Mouse (Mus musculus) limb, embryonic 10.5 days (tissue): ENCODE measurements around the gene Atxn1. TPM values are rescaled to one million over a fixed set of nuclear protein-coding genes. Genes with fewer than 3 reads are reported as not detected.

Source experiments
- DNase-seq: peaks from one replicate; pipeline ENCODE4 v3.0.0-alpha.2; 2017; ENCODE audit warnings: low spot score
- H3K27ac ChIP-seq: fragments of 300-500 bp; sonication (generic); 2 replicates; pipeline ENCODE4 v1.5.1; 2016; ENCODE audit warnings: mild to moderate bottlenecking
- H3K27me3 ChIP-seq: fragments of 300-500 bp; sonication (generic); 2 replicates; pipeline ENCODE4 v1.6.1; 2016; ENCODE audit warnings: low read depth, mild to moderate bottlenecking; ENCODE audit not compliant: poor library complexity, severe bottlenecking
- H3K36me3 ChIP-seq: fragments of 300-500 bp; sonication (generic); 2 replicates; pipeline ENCODE4 v1.6.1; 2016; ENCODE audit warnings: mild to moderate bottlenecking, moderate library complexity
- H3K4me1 ChIP-seq: fragments of 300-500 bp; sonication (generic); 2 replicates; pipeline ENCODE4 v1.6.1; 2016
- H3K4me3 ChIP-seq: fragments of 300-500 bp; sonication (generic); 2 replicates; pipeline ENCODE4 v1.5.1; 2016; ENCODE audit warnings: mild to moderate bottlenecking, moderate library complexity
- H3K9me3 ChIP-seq: fragments of 300-500 bp; sonication (generic); replicated peaks from 2 replicates; pipeline ENCODE4 v1.6.1; 2016; ENCODE audit warnings: mild to moderate bottlenecking
- WGBS: fragments of 180-500 bp; shearing (Covaris S2); methylation state at CpG from one replicate; pipeline ENCODE4 v1.1.7; 2016; 5-methylcytosine and 5-hydroxymethylcytosine counted together
- polyA plus RNA-seq: library from polyadenylated mRNA; unstranded; fragments of >200 nt; fragmentation: Nextera tagmentation; extraction: Ambion mirVana; gene quantifications from 2 replicates; pipeline ENCODE4 v1.2.1, GENCODE M21; 2016

The Atxn1 gene
- polyA plus RNA-seq, 1 experiment from 2014 or later = 1.4 TPM

DNA sequence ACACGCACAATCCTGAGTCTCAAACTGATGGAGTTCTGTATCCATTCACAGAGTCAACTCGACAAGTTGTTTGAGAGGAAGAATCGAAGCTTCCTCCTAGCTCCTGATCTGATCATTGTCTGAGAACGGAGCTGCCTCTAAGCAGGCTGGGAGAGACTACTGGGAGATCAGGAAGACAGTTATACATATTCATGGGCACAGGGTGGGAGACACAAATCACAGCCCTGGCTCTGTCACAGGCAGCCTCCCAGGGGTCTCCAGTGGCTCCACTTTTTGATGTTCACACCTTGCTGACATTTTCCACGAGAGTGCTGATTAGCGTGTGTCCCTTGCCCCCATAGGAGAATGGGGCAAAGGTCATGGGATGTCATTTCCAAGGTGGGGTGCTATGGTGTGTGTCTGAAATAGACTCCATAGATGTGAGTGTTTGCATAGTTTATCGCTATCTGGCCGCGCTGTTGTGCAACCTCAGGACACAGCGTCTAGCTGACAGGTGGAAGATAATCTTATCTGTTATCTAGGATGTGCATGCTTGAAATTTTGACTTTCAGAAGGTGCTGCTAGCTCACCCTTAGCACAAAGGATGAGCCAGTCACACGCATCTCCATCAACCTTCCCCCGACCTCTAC, 105.6 kb downstream of the Atxn1 start:
- Histone ChIP-seq H3K9me3 (no peaks in the 10 kb centered on the region), H3K4me3 (no peak overlapping the region), H3K36me3 (no peaks in the 10 kb centered on the region), H3K27ac (no peak overlapping the region), H3K4me1 (peaks cover 6% of the 10 kb centered on the region), H3K27me3 (no peaks in the 10 kb centered on the region)
- 85% methylated on average over 12 of the region's 12 CpGs for WGBS
- DNase-seq = no peak

DNA sequence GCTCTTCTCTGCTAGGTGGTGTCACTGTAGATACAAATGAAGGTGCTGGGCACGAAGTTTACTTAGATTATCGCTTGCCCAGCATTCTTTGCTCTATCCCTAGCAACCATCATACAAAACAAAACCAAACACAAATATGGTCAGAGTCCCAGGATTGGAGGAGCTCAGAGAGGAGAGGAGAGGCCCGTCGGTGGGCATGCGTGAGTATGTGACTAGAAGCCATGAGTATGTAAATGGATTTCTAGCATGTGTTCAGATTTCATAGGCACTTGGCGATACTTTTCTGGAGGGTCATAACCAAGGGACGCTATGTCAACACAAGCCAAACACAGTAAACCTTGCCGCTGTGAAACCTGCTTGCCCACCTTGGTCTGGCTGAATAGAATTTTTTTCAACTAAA, 107.4 kb downstream of the Atxn1 start:
- H3K27me3 ChIP-seq = no peaks in the 10 kb centered on the region
- no peak overlapping the region for H3K27ac ChIP-seq
- H3K4me3 ChIP-seq = no peak overlapping the region
- 97% methylated on average over 8 of the region's 8 CpGs for WGBS
- H3K36me3 ChIP-seq = no peaks in the 10 kb centered on the region
- H3K9me3 ChIP-seq = no peaks in the 10 kb centered on the region
- H3K4me1 ChIP-seq = peaks cover 6% of the 10 kb centered on the region
- DNase-seq = no peak

DNA sequence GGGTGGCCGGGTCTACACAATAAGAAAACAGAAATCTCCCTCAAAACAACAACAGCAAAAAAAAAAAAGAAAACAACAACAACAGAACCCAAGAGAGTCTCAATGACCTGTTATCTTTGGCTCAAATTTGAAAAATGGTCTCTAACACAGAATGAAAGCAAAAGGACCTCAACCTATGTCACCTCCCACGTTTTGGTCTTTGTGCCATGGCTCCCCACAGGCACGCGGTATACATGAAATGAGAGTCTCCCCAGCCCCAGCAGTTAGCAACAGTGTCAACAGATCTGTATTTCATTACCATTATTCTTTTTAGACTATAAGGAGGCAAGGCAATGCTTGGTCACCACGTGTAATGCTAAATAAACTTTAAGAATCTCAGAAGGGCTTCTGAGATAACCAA, 110.3 kb downstream of the Atxn1 start:
- no peak for DNase-seq
- H3K36me3 ChIP-seq = no peaks in the 10 kb centered on the region
- no peaks in the 10 kb centered on the region for H3K4me1 ChIP-seq
- WGBS = 80% methylated on average over 5 of the region's 5 CpGs
- no peak overlapping the region for H3K27ac ChIP-seq
- no peak overlapping the region for H3K4me3 ChIP-seq
- no peaks in the 10 kb centered on the region for H3K9me3 ChIP-seq
- H3K27me3 ChIP-seq = no peaks in the 10 kb centered on the region

DNA sequence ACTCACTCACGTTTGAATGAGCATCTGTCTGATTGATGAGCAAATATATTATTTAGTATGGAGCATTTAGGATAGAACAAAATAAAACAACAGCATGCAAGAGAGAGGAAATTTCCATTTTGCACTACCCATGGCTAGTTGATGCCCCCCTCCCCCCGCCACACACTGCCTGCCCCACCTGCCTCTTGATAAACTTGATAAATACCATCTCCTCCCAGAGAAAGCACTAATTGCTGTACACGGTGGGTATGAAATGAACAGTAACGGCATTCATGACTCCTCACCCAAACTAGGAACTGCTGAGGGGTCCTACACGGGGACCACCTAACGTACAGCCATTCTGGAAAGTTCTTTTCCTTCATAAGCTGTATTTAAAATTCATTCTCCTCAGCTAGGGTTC, 111.1 kb downstream of the Atxn1 start:
- Histone ChIP-seq H3K27ac (no peak overlapping the region), H3K27me3 (no peaks in the 10 kb centered on the region), H3K36me3 (no peaks in the 10 kb centered on the region), H3K4me3 (no peak overlapping the region), H3K9me3 (no peaks in the 10 kb centered on the region), H3K4me1 (no peaks in the 10 kb centered on the region)
- DNase-seq = no peak
- 88% methylated on average over 6 of the region's 6 CpGs for WGBS

DNA sequence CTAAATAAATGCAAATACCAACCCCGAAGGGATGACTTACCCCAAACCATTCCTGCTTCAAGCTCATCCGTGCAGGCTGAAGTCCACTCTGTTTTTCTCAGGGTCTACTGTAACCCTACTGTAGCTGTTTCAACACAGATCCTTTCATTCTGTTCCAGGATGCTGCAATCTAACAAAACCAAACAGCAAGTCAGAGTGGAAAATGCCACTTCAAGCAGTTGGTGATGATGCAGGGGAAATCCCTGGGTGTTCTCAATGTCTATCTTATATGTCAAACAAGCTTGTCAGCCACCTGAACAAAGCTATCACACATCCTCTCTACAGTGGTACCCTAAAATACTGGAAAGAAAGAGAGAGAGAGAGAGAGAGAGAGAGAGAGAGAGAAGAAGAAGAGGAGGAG, 112.5 kb downstream of the Atxn1 start:
- 83% methylated on average over 2 of the region's 2 CpGs for WGBS
- Histone ChIP-seq H3K4me3 (no peak overlapping the region), H3K27me3 (no peaks in the 10 kb centered on the region), H3K4me1 (no peaks in the 10 kb centered on the region), H3K36me3 (no peaks in the 10 kb centered on the region), H3K9me3 (no peaks in the 10 kb centered on the region), H3K27ac (no peak overlapping the region)
- DNase-seq = no peak

DNA sequence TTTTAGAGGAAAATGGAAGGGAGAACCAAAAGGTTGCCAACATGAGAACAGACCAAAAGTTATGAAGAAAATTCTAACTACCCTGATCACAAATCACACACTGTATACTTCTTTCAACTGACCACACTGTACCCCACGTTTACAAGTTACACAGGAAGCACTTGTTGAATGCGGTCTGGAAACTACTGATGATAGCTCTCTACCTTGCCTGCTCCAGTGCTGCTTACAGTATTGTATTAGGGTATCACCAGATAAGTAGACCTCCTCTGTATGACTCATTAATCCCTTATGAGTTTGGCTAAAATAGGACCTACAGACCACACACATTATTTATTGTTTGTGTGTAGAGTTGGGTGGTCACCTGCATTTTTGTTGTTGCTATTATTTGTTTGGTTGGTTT, 113.1 kb downstream of the Atxn1 start:
- no peaks in the 10 kb centered on the region for H3K27me3 ChIP-seq
- no peak for DNase-seq
- H3K9me3 ChIP-seq = no peaks in the 10 kb centered on the region
- no peaks in the 10 kb centered on the region for H3K4me1 ChIP-seq
- no peak overlapping the region for H3K27ac ChIP-seq
- H3K4me3 ChIP-seq = no peak overlapping the region
- H3K36me3 ChIP-seq = no peaks in the 10 kb centered on the region
- WGBS = 87% methylated on average over 2 of the region's 2 CpGs

DNA sequence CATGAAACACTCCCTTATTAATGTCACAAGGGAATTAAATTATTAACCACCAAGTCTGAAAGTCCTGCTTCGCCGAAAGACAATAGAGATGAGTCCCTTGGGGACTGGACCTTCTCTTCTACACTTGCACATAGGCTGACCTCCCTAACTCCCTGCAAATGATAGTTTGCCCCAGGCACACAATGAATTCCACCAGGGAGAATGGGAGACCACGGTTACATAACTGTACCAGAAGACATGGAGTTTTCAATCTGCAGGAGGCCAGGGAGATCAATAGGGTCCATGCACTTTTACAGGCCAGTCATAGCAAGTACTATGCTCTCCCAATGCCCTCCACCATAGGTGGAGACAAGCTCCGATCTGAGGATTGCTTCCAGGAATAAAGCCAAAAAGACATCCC, 113.7 kb downstream of the Atxn1 start:
- DNase-seq = no peak
- Histone ChIP-seq H3K27me3 (no peaks in the 10 kb centered on the region), H3K4me3 (no peak overlapping the region), H3K4me1 (no peaks in the 10 kb centered on the region), H3K9me3 (no peaks in the 10 kb centered on the region), H3K27ac (no peak overlapping the region), H3K36me3 (no peaks in the 10 kb centered on the region)
- WGBS = 92% methylated on average over 4 of the region's 4 CpGs

DNA sequence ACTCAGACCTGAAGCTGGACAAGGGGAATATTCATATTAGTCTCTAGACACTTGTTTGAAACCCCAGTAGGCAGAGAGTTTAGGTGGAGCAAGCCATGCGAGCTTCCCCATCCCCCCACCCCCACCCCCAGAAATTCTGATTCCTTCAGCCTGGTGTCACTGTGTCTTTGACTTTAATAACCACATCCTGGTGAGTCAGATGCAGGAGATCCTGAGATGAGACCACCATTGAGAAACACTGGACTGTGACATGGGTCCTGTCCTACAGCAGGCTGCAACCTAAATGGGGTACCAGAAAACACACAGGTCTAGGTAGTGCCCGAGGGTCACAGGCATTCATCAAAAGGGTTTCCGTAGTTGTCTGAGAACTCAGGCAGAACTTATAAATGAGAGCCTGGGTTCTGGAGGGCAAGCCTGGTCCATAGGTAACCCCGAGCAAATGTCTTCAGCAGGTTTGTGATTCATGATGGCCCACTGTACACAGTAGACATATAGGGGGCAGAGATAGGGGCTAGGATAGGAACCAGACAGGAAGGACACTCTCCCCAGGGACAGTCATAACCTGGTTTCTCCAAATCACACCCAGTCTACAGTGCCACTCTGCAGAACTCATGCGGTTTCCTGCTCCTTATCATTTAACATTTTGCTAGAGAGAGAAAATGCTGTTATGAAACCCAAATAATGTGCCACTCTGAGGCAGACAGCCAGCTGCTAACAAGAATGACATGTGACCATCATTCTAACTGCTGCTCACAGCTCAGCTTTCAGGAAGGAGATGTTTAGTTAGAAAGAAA, 114.4 kb downstream of the Atxn1 start:
- no peaks in the 10 kb centered on the region for H3K4me1 ChIP-seq
- no peak for DNase-seq
- 0 out of 2 replicates have a peak overlapping the region, but pooled peaks have one; percentile 1 for H3K27ac ChIP-seq
- WGBS = 90% methylated on average over 5 of the region's 5 CpGs
- H3K27me3 ChIP-seq = no peaks in the 10 kb centered on the region
- no peak overlapping the region for H3K4me3 ChIP-seq
- no peaks in the 10 kb centered on the region for H3K36me3 ChIP-seq
- H3K9me3 ChIP-seq = no peaks in the 10 kb centered on the region

DNA sequence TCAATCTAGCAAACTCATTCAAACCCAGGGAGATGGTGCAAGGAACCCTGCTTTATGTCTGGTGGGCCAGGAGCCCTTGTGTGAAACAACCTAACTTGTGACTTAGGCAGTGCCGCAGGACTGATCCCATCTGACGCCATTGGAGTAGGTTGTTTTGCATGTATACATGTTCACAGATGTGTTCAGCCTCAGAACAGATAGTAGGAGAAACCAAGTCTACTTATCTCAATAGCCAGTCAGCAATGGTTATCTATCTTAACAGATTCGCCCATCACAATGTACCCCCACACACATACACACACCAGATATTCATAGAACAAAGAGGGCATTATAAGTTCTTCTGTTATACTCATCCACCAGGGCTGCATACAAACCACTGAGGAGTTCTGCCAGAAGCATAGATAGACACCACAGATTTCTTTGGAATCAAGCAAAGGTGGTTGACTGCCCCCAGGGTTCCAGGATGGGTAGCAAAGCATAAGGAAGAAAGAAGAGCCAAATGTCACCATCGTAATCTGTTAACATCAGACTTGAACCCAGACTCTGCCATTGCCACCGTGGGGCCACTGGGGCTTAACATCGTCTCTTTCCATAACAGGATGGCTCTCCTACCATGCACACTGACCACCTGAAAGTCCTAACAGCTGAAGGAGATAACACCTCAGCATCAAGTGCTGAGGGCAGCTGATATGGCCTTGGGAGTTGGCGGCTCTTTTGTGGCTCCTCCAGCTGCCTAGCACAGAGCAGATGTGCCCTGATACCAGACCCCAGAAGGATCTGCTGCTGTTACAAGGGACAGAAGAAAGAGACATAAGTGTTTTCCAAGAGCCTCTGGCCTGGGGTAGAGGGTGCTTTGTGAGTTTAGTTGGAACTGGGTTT, 115.4 kb downstream of the Atxn1 start:
- Histone ChIP-seq H3K36me3 (no peaks in the 10 kb centered on the region), H3K27me3 (no peaks in the 10 kb centered on the region), H3K4me3 (no peak overlapping the region), H3K27ac (no peak overlapping the region), H3K9me3 (no peaks in the 10 kb centered on the region), H3K4me1 (no peaks in the 10 kb centered on the region)
- DNase-seq = no peak
- 90% methylated on average over 7 of the region's 7 CpGs for WGBS

DNA sequence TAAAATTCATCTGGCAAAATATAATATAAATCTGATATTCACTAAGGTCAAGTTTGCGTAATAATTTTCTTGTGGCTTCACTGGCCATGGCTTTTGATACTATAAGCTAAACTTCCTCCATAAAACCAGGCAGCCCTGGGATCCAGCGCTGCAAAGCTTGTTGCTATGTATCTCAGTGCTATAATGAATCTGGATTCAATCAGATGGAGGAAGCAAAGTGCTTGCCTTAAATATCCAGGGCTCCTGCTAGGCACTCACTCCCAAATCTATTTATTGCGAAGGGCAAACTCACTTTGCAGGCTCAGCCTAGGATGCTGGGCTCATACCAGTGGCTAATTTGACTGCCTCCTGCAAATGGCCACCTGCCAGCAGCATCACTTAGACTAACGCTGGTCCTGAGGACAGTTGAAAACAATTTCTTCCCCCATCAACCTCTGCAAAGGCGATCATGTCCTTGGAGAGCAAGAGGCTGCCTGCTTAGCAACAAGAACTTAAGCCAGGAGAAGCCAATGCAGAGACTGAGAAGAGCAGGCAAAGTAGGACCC, 122.2 kb downstream of the Atxn1 start:
- H3K27ac ChIP-seq = no peak overlapping the region
- DNase-seq = no peak
- H3K27me3 ChIP-seq = no peaks in the 10 kb centered on the region
- no peak overlapping the region for H3K4me3 ChIP-seq
- H3K9me3 ChIP-seq = no peaks in the 10 kb centered on the region
- no peaks in the 10 kb centered on the region for H3K36me3 ChIP-seq
- H3K4me1 ChIP-seq = peaks cover 5% of the 10 kb centered on the region; the same call in 1 of the 2 replicates
- WGBS = 72% methylated on average over 5 of the region's 5 CpGs

DNA sequence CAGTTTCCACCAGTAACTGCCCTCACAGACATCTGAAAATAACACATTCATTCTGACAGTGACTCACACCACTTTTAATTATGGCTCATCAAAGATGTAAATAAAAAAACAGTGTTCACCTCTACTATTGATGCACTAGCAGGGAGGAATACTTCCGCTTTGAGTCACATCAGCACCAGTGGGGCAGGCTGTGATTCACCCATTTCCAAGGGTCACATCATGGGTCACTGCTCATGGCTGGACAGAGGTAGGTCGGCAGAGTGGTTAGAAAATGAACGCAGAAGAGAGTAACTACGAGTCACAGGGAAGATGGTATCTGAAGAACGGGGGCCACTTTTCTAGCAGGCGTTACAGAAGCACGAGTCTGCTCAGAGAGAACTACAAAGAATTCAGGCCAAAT, 124.9 kb downstream of the Atxn1 start:
- DNase-seq = no peak
- WGBS = 84% methylated on average over 7 of the region's 7 CpGs
- Histone ChIP-seq H3K27me3 (no peaks in the 10 kb centered on the region), H3K4me1 (peaks cover 5% of the 10 kb centered on the region; the same call in 1 of the 2 replicates), H3K4me3 (no peak overlapping the region), H3K9me3 (no peaks in the 10 kb centered on the region), H3K36me3 (no peaks in the 10 kb centered on the region), H3K27ac (no peak overlapping the region)

DNA sequence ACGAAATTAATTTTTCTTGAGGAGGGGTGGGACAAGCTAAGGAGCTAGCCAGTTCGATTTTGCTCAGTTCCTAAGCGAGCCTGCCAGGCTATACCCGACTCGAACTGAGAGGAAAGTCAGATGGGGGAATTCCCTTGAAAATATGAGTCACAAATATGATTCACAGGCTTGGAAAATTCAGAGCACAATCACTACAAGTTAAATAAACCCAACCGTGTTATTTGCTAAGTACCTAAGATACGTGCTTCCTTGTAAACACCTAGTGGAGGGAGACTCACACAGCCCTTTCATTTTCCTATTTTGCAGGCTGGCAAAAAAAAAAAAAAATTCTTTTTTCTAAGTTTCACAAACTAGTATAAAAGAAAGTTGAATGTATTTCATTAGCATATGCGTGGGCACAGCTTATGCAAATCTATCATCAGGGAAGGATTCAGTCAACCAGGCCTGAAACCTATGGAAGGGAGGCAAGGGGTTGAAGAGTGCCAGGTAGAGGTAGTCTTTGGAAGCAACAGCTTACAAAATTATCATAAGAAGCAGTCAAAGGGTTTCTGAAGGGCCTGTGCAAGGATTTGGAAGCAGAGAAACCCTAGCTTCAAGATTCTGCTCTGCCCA, 127.1 kb downstream of the Atxn1 start:
- WGBS = 94% methylated on average over 8 of the region's 8 CpGs

More for the DNA sequence above, 127.1 kb downstream of the Atxn1 start:
- H3K27me3 ChIP-seq = no peaks in the 10 kb centered on the region
- H3K4me3 ChIP-seq = no peak overlapping the region
- no peak overlapping the region for H3K27ac ChIP-seq
- no peaks in the 10 kb centered on the region for H3K36me3 ChIP-seq
- no peak for DNase-seq
- no peaks in the 10 kb centered on the region for H3K9me3 ChIP-seq
- H3K4me1 ChIP-seq = peaks cover 3% of the 10 kb centered on the region; the same call in 1 of the 2 replicates
